Mouse (Mus musculus): ENCODE results near the gene Trmt10a.
A peak's percentile ranks its signal among the peaks of the same experiment; 100 is the strongest.
"Not testable (repeated sequence)": the region's sequence is repeated elsewhere in the genome, so short reads cannot be mapped to it uniquely, and the experiment has no call there.

The Trmt10a gene

GRCm38 (mm10) chr3:138134528-138134927 lies 8.7 kb upstream of the Trmt10a start:
- DNase-seq (ENCODE audit: low read depth), result no peak

GRCm38 (mm10) chr3:138138146-138138545 lies 5.1 kb upstream of the Trmt10a start:
- not testable (repeated sequence) for DNase-seq (ENCODE audit: low read depth)

- DNase-seq (ENCODE audit: low read depth), result no peak
Measured at GRCm38 (mm10) chr3:138139663-138140062, 3.6 kb upstream of the Trmt10a start.

GRCm38 (mm10) chr3:138142052-138142732 lies 1.1 kb upstream of the Trmt10a start:
- DNase-seq (ENCODE audit: low read depth), result no peak

GRCm38 (mm10) chr3:138142733-138143314 lies 424 bp upstream of the Trmt10a start:
- DNase-seq (ENCODE audit: low read depth), result no peak

GRCm38 (mm10) chr3:138144060-138144641 lies 903 bp downstream of the Trmt10a start:
- no peak for DNase-seq (ENCODE audit: low read depth)

- DNase-seq (ENCODE audit: low read depth), result peak; percentile 91
Measured at GRCm38 (mm10) chr3:138144642-138145171, 1.5 kb downstream of the Trmt10a start, which contains the start of gene Mttp. Gene Mttp (minus strand): TSS chr3:138144968.

GRCm38 (mm10) chr3:138148811-138149210 lies 5.6 kb downstream of the Trmt10a start:
- peak; percentile 25 for DNase-seq (ENCODE audit: low read depth)

- no peak for DNase-seq (ENCODE audit: low read depth)
Measured at GRCm38 (mm10) chr3:138155062-138155461, 11.8 kb downstream of the Trmt10a start.

- DNase-seq (ENCODE audit: low read depth), result no peak
Measured at GRCm38 (mm10) chr3:138156651-138157050, 13.4 kb downstream of the Trmt10a start.

- no peak for DNase-seq (ENCODE audit: low read depth)
Measured at GRCm38 (mm10) chr3:138161623-138162022, 18.4 kb downstream of the Trmt10a start.

- no peak for DNase-seq (ENCODE audit: low read depth)
Measured at GRCm38 (mm10) chr3:138162553-138163183, 19.4 kb downstream of the Trmt10a start.

GRCm38 (mm10) chr3:138173291-138173690 lies 30.0 kb downstream of the Trmt10a start:
- peak; percentile 13 for DNase-seq (ENCODE audit: low read depth)

- no peak for DNase-seq (ENCODE audit: low read depth)
Measured at GRCm38 (mm10) chr3:138175551-138175950, 32.3 kb downstream of the Trmt10a start.

- no peak for DNase-seq (ENCODE audit: low read depth)
Measured at GRCm38 (mm10) chr3:138182019-138182418, 38.8 kb downstream of the Trmt10a start.

- DNase-seq (ENCODE audit: low read depth), result no peak
Measured at GRCm38 (mm10) chr3:138183371-138183770, 40.1 kb downstream of the Trmt10a start.

GRCm38 (mm10) chr3:138185290-138185689 lies 42.0 kb downstream of the Trmt10a start:
- no peak for DNase-seq (ENCODE audit: low read depth)

- no peak for DNase-seq (ENCODE audit: low read depth)
Measured at GRCm38 (mm10) chr3:138185995-138186930, 43.0 kb downstream of the Trmt10a start.

- DNase-seq (ENCODE audit: low read depth), result no peak
Measured at GRCm38 (mm10) chr3:138192260-138192659, 49.0 kb downstream of the Trmt10a start.

GRCm38 (mm10) chr3:138193683-138194302 lies 50.5 kb downstream of the Trmt10a start, which contains the start of gene 4930579F01Rik:
Gene 4930579F01Rik (minus strand): TSS chr3:138193825.
- DNase-seq (ENCODE audit: low read depth), result no peak

- DNase-seq (ENCODE audit: low read depth), result no peak
Measured at GRCm38 (mm10) chr3:138197093-138197492, 53.8 kb downstream of the Trmt10a start.

Data from naive thymus-derived CD4-positive, alpha-beta T cell, adult 2 months (primary cell).